Mouse (Mus musculus) cerebellum, postnatal 36 days (tissue): ENCODE measurements around the gene Cars2.
"Not testable (repeated sequence)": the region's sequence is repeated elsewhere in the genome, so short reads cannot be mapped to it uniquely, and the experiment has no call there.

ENCODE experiments used
- DNase-seq, 2 experiments: peaks; one replicate each; pipeline ENCODE4 v3.0.0; 2021 to 2022; ENCODE audit warnings: mixed read lengths in 2 of 2

The Cars2 gene

DNA sequence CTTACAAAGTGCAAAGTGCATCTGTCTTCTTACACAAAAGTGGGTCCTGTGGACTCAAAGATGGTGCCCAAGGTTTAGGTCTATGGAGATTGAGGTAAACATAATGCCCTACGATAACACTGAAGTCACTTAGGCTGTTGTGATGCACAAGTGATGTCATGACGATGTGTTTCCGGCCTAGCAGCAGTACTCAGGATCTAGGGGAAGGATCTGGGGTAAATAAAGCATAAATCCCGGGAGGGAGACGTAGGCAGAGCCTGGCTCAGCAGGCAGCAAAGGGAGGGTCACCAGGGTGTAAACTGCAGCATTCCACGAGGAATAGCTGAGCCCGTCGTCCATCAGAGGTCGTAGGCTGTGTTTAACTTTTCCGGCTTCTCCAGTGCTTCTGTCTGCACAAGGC, 41.7 kb downstream of the Cars2 start:
- no peak for DNase-seq

- peak; percentile 30 to 55 for DNase-seq
These were observed 43.8 kb downstream of the Cars2 start for GRCm38 (mm10) chr8:11506802-11507201.

- DNase-seq = no peak
These were observed 44.5 kb downstream of the Cars2 start for GRCm38 (mm10) chr8:11506074-11506473.

DNA sequence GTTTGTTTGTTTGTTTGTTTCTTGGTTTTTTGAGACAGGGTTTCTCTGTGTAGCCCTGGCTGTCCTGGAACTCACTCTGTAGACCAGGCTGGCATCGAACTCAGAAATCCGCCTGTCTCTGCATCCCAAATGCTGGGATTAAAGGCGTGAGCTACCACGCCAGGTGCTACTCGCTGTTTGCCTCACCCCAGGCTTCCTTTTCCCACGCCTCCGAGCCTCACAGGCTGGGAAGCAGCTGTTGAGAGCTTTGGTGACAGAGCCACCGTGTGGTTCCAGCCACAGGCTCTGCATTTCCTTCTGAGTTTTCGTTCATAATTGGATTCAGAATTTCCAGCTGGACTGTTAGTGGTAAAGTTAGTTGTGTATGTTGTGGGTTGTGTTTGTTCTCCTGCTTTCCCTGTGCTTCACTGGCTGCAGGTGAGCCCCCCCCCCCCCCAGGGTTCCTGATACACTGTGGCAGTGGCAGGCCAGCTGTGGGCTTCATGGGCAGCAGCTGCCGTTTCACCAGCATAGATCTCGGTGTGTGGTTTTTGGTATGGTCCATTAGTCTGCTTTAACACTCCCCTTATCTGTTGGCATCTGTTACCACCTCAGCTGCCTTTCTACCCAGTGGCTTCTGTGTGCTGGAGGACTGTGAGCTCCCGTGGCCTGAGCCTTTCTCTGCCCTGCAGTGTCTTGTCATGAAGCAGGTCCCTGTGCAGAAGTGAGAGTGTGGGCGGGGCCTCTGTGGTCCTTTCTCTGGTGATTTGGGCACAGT, 46.9 kb downstream of the Cars2 start:
- no peak for DNase-seq

DNA sequence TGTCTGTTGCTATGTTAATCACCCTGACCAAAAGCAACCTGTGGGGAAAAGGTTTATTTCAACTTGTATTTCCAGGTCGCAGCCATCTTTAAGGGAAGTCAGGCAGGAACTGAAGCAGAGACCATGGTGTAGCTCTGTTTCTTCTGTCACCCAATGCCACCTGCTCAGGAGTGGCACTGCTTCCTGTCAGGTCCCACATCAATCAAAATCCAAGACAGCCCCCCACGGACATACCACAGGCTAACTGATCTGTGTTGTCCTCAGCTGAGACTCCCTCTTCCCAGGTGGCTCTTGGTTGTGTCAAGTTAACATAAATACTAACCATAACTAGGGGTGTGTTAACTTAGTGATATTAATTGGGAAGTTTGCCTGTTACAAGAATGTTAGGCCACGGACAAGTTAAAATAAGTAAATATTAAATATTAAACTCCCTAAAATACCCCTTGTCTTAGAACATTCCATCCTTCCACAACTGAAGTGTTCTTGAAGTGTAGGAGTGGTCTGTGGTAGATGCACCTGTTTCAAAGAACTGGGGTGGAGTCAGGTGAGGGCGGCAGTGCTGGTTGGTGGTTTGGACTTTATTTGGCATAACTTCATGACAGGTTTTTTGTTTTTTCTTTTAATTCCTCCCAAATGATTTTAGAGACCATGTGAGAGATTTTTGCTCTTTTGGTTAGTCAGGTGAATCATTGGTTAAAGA, 51.6 kb downstream of the Cars2 start:
- DNase-seq = no peak

DNA sequence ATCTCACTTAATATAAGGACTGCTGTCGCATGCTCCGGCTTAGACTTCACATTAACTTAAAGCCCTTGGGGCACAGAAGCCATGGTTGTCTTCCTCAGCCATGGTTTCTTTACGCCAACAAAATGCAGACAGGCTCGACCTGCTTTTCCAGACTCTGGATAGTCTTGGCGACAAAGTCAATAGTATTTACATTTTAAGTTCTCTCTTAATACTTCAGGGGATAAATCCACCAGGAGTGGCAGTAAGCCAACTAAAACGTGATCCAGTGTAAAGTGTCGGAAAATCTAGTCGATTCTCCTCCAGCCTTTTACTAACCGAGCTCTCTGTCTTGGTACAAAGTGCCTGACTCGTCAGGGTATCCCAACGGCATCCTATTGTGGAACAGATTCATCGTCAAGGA, 52.3 kb downstream of the Cars2 start:
- no peak for DNase-seq

GRCm38 (mm10) chr8:11497017-11497990, 53.3 kb downstream of the Cars2 start, which contains the start of gene Naxd:
Gene Naxd, plus strand, starts transcription at chr8:11497506.
- peak; percentile 87 to 92 for DNase-seq

DNA sequence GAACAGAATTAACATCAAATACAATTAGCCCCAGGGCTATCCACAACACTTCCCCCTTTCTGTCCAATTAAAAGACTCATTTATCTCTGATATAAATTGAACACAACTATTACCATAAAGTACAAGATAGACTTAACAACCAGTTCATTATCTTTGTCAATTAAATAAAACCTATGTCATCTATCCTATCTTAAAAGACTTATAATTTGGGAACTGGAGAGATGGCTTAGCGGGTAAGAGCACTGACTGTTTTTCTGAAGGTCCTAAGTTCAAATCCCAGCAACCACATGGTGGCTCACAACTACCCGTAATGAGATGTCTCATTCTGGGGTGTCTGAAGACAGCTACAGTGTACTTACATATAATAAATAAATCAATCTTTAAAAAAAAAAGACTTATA, 58.2 kb downstream of the Cars2 start:
- DNase-seq = not testable (repeated sequence)

- DNase-seq = no peak
These were observed 63.4 kb downstream of the Cars2 start for GRCm38 (mm10) chr8:11487229-11487628.

DNA sequence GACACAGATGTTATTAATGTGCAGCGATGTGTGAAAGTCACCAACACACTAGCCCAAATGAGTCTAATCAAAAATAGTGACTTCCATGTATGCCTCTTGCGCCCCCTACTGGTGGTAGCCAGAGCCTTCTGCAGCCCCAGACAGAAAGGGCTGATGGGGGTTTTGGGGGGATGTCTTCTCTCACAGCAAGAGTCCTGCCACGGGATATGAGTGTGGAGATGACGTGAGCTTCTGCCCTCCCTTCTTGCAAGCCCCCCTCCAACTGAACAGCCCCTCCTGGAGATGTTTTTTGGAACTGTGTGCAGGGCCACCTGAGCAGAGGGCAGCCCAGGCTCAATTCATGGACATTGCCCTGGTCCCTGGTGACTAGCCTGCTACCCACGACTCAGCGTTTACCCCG, 64.4 kb downstream of the Cars2 start:
- peak; percentile 66 to 67 for DNase-seq

- DNase-seq = no peak
These were observed 68.0 kb downstream of the Cars2 start for GRCm38 (mm10) chr8:11482537-11482936.

DNA sequence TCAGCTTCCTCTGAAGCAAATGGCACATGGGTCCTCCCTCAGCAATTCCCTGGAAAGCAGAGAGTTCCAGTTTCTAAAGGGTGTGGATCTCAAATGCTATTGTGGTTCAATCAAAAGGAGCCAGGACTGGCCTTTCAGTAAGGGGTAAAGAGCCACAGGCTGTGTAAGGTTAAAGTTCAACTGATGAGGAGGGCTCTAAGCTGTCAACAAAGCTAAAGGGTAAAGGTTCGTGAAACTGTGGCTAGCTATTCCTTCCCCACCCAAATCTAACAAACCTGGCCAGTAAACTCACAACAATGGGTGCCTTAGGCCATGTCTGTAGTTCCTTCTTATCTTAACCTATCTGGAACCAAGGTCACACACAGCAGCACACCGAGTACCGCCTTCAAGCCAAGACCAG, 68.7 kb downstream of the Cars2 start:
- DNase-seq = no peak

- DNase-seq = no peak
These were observed 71.0 kb downstream of the Cars2 start for GRCm38 (mm10) chr8:11479591-11479990.

- DNase-seq = no peak
These were observed 71.6 kb downstream of the Cars2 start for GRCm38 (mm10) chr8:11478807-11479527.

GRCm38 (mm10) chr8:11477811-11478761, 72.5 kb downstream of the Cars2 start, which contains the start of gene Rab20:
Gene Rab20, minus strand, starts transcription at chr8:11478710.
- DNase-seq = peak in 1 of 2 experiments; percentile 12

GRCm38 (mm10) chr8:11477178-11477553, 73.4 kb downstream of the Cars2 start:
- DNase-seq = no peak

DNA sequence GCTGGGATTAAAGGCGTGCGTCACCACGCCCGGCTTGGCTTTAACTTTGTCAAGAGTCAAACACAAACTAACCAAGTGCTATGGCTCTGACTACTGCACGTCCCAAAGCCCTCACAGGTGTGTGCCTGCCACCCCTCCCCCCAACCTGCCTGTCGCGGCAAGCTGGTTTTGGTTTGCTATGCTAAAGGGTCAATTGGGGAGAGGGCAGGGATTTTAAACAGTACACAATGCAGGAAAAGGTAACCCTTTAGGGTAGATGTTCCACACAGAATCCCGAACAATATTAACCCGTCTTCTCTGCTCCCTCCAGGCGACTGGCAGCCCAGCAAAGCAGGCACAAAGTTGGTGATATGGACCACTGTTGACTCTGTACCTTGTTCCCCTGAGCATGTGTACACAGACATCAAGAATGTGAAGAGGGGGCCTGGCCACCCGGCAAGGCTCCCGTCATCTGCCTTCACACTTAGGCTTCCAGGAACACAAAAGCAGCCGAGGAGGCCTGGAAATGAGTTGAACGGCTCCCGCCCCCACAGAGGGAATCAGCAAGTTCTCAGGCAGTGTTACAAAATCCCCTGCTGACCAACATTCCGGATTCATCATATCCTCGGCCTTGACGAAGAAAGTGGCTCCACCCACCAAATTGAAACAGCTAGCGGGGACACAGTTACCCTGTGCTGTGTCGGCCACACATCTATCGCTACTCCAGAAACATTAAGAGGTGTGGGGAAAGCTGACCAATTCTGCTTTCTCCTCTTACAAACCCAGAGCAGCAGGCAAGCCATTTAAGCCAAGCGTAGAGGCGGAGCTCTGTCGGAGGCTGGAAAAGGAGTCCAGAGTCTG, 74.0 kb downstream of the Cars2 start:
- DNase-seq = no peak

DNA sequence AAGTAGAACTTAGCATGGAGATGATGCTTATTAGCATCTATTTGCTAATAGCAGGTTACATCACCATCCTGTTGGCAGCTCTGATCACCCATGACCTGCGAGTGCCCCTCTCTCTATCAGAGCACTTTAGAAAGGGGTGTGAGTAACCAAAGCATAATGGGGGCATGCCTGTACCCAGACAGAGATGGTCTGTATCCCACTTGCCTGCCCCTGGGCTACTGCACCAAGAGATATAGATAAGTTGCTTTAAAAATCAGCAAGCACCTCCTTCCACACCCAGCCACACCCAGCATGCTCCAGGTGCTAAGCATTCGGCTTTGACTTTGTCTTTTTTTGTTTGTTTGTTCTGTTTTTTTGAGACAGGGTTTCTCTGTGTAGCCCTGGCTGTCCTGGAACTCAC, 74.7 kb downstream of the Cars2 start:
- no peak for DNase-seq

GRCm38 (mm10) chr8:11475397-11475796, 75.2 kb downstream of the Cars2 start:
- DNase-seq = no peak

DNA sequence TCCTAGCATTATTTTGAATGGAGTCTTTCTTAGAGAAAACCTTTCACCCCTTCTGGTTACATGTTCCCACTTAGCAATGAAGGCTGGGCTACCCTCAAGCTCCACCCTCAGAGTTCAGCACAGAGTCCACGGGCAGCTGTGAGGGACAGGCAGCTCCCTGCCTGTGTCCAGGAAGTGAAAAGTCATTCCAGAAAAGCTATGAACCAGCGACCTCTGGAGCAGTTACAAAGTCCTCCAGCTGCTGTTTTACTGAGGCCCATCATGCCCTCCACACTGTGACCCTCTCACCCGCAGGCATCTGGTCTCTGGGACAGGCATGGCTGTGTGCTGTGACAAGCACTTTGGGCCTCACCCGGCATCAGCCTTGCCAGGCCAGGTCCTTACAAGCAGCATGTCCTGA, 77.5 kb downstream of the Cars2 start:
- no peak for DNase-seq
